Mouse (Mus musculus): ENCODE results near the gene Mrps12.

DNA sequence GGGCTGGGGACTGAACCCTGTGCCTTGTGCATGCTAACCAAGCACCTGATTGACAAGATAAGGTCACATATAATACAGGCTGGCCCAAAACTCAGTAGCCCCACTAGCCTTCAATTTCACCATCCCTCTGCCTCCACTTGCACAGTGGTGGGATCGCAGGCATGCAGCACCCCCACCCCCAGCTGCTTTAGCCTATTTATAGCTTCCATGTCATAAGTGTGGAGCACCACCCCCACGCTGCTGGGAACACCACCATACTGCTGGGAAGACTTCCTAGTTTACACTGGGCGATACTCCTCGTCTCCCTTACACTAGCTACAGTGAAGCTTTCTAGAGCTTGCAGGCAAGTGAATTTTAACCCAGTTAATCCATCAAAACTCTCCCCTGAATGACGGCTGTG, 27.0 kb downstream of the Mrps12 start:
- TF ChIP-seq POLR2A (IDR thresholded peaks at IDR 0.05; ENCODE audit: control insufficient read depth, extremely low read depth, insufficient read depth, low read length, poor library complexity) (no peak), CTCF (IDR thresholded peaks at IDR 0.05; ENCODE audit: borderline replicate concordance, control insufficient read depth, extremely low read depth, insufficient read depth, low read length, poor library complexity) (no peak)

Data from thymus, adult 2 months (tissue).